Mouse (Mus musculus) central nervous system, embryonic 18 days (tissue): ENCODE results near the gene Trim58. TPM values are rescaled to one million over a fixed set of nuclear protein-coding genes. Genes with fewer than 3 reads are reported as not detected.

Source experiments
- polyA plus RNA-seq: library from polyadenylated mRNA; depleted of rRNA; stranded (reverse); fragments of >200 nt; gene quantifications from 2 replicates; pipeline ENCODE4 v1.2.3, GENCODE M21; 2012; rRNA removed

Trim58 gene
- 0.08 and 0.16 TPM in 2 replicates for polyA plus RNA-seq

DNA sequence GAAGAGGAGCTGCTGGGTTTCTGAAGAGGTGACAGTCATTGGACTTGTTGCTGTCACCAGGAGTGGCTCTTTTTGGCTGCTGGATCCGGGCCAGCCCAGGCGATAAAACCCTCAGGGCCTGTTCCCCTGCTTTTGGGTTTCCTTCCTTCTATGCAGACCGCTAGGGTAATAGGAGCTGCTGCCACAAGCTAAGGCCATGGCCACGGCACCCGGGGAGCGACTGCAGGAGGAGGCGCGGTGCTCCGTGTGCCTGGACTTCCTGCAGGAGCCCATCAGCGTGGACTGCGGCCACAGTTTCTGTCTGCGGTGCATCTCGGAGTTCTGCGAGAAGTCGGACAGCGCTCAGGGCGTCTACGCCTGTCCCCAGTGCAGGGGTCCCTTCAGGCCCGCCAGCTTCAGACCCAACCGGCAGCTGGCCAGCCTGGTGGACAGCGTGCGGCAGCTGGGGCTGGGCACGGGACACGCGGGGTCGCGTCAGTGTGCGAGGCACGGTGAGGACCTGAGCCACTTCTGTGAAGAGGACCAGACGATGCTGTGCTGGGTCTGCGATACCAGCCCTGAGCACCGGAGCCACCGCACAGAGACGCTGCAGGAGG lies at the start of gene Trim58:
Gene Trim58, plus strand, starts transcription at position 194 of the 596 bp plus-strand sequence.

DNA sequence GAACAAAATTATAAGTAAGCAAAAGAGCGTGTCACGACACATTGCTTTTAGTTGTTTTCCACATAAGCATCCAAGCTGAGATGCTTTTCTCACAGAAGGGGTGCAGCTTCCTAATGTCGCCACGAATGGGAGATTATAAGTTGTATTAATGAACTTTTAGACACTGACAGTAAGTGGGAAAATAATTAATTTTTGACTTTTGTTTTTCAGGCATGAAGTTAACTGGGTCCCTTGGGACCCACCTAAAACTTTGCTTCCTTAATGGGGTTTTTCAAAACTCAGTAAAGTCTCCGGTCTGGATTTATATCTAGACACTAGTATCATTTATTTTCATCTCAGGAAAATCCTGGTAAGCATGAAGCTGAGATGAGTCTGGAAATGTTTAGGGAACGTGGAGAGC lies 45.5 kb upstream of the Trim58 start, which contains the start of gene Olfr324:
Gene Olfr324, plus strand, starts transcription at position 301 of the 400 bp plus-strand sequence.

GRCm38 (mm10) chr11:58615975-58616374 lies 24.3 kb upstream of the Trim58 start, which contains the start of gene 2210407C18Rik:
2210407C18Rik (minus strand) TSS chr11:58616075.

GRCm38 (mm10) chr11:58630401-58630800 lies 9.9 kb upstream of the Trim58 start, which contains the start of gene Olfr323:
Olfr323 (minus strand) TSS chr11:58630501.

DNA sequence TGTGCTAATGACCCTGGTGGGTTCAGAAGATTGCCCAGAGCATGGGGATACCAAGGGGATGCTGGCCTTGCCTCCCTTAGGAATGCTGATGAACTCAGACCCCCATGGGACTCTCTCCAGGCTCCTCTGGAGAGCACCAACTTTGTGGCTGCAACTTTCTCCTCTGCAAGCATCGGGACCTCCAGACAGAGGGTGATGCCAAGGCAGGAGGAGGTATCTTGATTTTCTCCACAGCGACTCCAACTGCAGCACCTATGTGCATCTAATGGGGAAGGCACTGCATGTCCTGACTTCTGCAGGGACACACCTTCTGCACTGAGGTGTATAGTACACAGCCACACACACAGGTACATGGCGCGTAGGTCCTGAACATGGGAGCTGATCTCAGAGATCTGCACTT lies 18.3 kb downstream of the Trim58 start, which contains the start of gene Olfr322:
Gene Olfr322, plus strand, starts transcription at position 187 of the 400 bp plus-strand sequence.

GRCm38 (mm10) chr11:58680799-58681198 lies 40.5 kb downstream of the Trim58 start, which contains the start of gene Olfr320:
Olfr320 (plus strand) TSS chr11:58681099.

DNA sequence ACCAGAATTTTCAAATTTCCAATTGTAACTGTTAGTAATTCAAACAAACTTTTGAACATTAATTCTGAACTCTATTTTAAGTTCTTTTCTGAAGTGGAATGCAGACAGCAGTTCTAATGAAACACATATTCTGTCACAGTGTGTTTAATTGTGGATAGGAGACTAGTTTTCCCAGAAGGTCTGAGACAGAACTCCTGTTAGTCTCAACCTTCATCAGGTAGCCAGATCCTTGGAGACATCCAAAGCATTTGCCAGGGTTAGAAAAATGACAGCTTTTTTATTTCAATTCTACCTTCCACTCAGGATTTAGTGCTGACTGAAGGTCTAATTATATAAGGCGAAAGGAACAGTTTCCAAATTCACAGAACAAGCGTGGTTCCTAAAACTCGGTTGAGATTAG lies 58.6 kb downstream of the Trim58 start, which contains the start of gene Olfr319:
Gene Olfr319, plus strand, starts transcription at position 301 of the 400 bp plus-strand sequence.

Other genes starting within 250 kb of the Trim58 start
- gene 1810065E05Rik, start 219.4 kb upstream of the Trim58 start, polyA plus RNA-seq = not detected in 2 replicates
- not detected in 2 replicates for gene Gm12253, start 207.9 kb upstream of the Trim58 start, polyA plus RNA-seq
- gene Lypd9, start 187.5 kb upstream of the Trim58 start, polyA plus RNA-seq = not detected in 2 replicates
- not detected in 2 replicates for gene Olfr30, start 178.2 kb upstream of the Trim58 start, polyA plus RNA-seq
- gene Olfr332, start 147.9 kb upstream of the Trim58 start, polyA plus RNA-seq = 0.03 TPM in 1 of 2 replicates, not detected in the other
- not detected in 2 replicates for gene Olfr331, start 137.9 kb upstream of the Trim58 start, polyA plus RNA-seq
- 0.03 and 0.06 TPM in 2 replicates for gene Olfr330, start 105.6 kb upstream of the Trim58 start, polyA plus RNA-seq
- gene Olfr329-ps, start 94.0 kb upstream of the Trim58 start, polyA plus RNA-seq = not detected in 2 replicates
- 0.03 TPM in 1 of 2 replicates, not detected in the other for gene Olfr328, start 84.8 kb upstream of the Trim58 start, polyA plus RNA-seq
- not detected in 2 replicates for gene Olfr224, start 69.9 kb upstream of the Trim58 start, polyA plus RNA-seq
- not detected in 2 replicates for gene Olfr325, start 62.7 kb upstream of the Trim58 start, polyA plus RNA-seq
- gene Olfr324, start 45.4 kb upstream of the Trim58 start, polyA plus RNA-seq = 0.12 TPM in 2 replicates
- not detected in 2 replicates for gene 2210407C18Rik, start 24.4 kb upstream of the Trim58 start, polyA plus RNA-seq
- gene Olfr323, start 10.0 kb upstream of the Trim58 start, polyA plus RNA-seq = not detected in 2 replicates
- gene Olfr322, start 18.3 kb downstream of the Trim58 start, polyA plus RNA-seq = not detected in 2 replicates
- not detected in 2 replicates for gene Olfr320, start 40.6 kb downstream of the Trim58 start, polyA plus RNA-seq
- not detected in 2 replicates for gene Olfr319, start 58.7 kb downstream of the Trim58 start, polyA plus RNA-seq
- not detected in 2 replicates for gene Olfr318, start 83.5 kb downstream of the Trim58 start, polyA plus RNA-seq
- gene Olfr317, start 98.7 kb downstream of the Trim58 start, polyA plus RNA-seq = 0.28 and 0.29 TPM in 2 replicates
- not detected in 2 replicates for gene Olfr316, start 112.3 kb downstream of the Trim58 start, polyA plus RNA-seq
- not detected in 2 replicates for gene Olfr315, start 132.7 kb downstream of the Trim58 start, polyA plus RNA-seq
- gene Olfr314, start 142.5 kb downstream of the Trim58 start, polyA plus RNA-seq = not detected in 2 replicates
- gene Fam183b, start 161.5 kb downstream of the Trim58 start, polyA plus RNA-seq = 2.6 and 4.4 TPM in 2 replicates
- not detected in 2 replicates for gene Olfr313, start 174.5 kb downstream of the Trim58 start, polyA plus RNA-seq
- gene Olfr312, start 188.8 kb downstream of the Trim58 start, polyA plus RNA-seq = not detected in 2 replicates
- not detected in 2 replicates for gene Olfr311, start 198.8 kb downstream of the Trim58 start, polyA plus RNA-seq
- 31.0 and 32.6 TPM in 2 replicates for gene Gm12258, start 206.7 kb downstream of the Trim58 start, polyA plus RNA-seq
- 9.1 TPM in 2 replicates for gene 2810021J22Rik, start 226.8 kb downstream of the Trim58 start, polyA plus RNA-seq